Mouse (Mus musculus) 3134 (cell line): Measurements from ENCODE around the gene Lrrc18.

Experiments
- DNase-seq: peaks from one replicate; pipeline ENCODE4 v3.0.0-alpha.2; 2011; ENCODE audit warnings: low spot score; ENCODE audit not compliant: insufficient read length; ENCODE audit errors: extremely low read depth

Gene Lrrc18

GRCm38 (mm10) chr14:32991082-32991481 lies at the start of gene Lrrc18:
Gene Lrrc18, plus strand, starts transcription at chr14:32991382.
- no peak for DNase-seq

- no peak for DNase-seq
Observed at GRCm38 (mm10) chr14:32947512-32947911, 43.7 kb upstream of the Lrrc18 start.

GRCm38 (mm10) chr14:32950312-32951301 lies 40.6 kb upstream of the Lrrc18 start:
- DNase-seq, result no peak

GRCm38 (mm10) chr14:32956486-32956885 lies 34.7 kb upstream of the Lrrc18 start:
- DNase-seq, result no peak

DNA sequence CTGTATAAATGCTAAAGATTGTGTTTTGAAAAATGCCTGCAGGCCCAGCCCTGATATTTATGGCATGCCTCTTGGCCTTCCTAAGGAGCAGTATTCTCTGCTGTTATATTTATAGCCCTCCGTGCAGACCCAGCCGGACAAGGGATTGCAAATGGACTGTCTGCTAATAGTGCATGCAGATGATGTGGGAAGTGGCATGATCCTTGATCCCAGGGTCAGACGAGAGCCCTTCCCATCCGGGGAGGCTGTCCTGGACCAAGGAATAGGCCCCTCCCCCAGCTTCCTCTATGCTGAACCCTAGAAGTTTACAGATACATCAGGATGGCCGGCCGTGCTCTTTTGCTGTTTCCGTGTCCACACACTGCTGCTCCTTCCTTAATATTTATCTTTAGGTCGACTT lies 32.5 kb upstream of the Lrrc18 start:
- DNase-seq, result no peak

- no peak for DNase-seq
Observed at GRCm38 (mm10) chr14:32960481-32960880, 30.7 kb upstream of the Lrrc18 start.

- DNase-seq, result no peak
Observed at GRCm38 (mm10) chr14:32964742-32965141, 26.4 kb upstream of the Lrrc18 start.

GRCm38 (mm10) chr14:32970700-32971099 lies 20.5 kb upstream of the Lrrc18 start:
- no peak for DNase-seq

- no peak for DNase-seq
Observed at GRCm38 (mm10) chr14:32984176-32984738, 6.9 kb upstream of the Lrrc18 start.

DNA sequence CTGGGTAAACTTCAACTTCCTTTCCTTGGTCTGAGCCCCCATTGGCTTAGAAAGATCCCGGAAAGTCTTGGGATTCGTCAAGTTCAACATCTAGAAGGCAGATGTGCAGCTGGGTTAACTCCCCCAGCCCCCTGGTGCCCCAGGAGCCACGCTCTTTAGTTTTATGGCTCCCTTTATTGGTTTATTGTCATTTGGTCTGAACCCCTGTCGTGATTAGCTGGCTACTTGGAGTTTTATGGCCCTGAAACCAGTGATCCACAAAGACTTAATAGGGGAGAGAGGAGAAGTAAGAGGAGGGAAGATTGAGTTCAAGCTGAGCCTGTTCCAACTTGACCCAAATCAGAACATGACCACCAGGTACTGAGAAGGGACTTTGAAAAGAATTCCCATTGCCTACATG lies 4.5 kb upstream of the Lrrc18 start:
- no peak for DNase-seq

DNA sequence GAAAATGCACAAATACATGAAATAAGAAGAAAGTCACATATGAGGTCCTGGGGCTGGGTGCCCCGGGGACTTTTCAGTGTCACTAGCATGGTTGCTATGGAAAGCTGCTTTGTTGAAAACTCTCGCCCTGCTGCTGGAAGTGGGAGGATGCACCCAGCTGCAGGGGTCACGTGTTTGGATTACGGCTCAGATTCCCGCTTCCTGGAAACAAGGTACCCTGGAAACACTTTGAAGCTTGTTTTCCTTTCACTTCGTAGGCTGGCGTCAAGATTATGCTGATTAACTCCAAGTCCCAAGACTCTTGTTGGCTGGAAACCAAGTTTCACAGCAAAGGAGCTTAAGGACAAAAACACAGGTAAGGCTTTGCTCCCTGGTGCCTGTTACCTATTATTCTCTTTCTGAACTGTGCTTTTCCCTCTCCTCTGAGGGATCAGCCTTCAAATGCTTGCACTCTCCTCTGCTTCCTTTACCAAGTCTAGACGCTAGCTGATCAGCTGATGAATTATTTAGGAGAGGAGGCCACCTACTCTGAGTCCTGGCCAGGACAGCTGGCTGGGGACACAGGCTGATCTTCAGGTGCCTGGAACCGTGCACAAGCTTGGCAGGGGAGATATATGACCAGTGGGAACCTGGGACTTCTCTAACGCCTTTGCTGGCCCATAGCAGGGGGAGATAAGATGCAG lies 3.9 kb downstream of the Lrrc18 start:
- no peak for DNase-seq

DNA sequence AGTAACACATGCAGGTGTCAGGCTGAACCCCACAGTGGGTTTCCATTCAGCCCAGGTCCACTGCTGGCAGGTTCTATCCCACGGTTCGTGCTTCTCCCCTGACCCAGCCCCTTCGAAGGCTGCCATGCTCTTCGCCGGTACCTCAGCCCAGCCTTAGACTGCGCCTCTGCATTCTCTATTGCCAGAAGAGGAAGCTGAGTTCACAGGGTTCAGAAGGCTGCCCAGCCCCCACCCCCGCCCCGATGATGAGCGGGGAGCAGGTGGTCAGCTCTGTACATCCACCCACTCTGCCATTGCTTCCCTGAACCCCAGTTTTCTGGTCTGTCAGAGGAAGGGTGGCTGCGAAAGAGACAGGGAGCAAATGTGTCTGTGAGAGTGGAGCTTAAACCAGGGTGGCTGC lies 8.3 kb downstream of the Lrrc18 start:
- DNase-seq, result no peak

DNA sequence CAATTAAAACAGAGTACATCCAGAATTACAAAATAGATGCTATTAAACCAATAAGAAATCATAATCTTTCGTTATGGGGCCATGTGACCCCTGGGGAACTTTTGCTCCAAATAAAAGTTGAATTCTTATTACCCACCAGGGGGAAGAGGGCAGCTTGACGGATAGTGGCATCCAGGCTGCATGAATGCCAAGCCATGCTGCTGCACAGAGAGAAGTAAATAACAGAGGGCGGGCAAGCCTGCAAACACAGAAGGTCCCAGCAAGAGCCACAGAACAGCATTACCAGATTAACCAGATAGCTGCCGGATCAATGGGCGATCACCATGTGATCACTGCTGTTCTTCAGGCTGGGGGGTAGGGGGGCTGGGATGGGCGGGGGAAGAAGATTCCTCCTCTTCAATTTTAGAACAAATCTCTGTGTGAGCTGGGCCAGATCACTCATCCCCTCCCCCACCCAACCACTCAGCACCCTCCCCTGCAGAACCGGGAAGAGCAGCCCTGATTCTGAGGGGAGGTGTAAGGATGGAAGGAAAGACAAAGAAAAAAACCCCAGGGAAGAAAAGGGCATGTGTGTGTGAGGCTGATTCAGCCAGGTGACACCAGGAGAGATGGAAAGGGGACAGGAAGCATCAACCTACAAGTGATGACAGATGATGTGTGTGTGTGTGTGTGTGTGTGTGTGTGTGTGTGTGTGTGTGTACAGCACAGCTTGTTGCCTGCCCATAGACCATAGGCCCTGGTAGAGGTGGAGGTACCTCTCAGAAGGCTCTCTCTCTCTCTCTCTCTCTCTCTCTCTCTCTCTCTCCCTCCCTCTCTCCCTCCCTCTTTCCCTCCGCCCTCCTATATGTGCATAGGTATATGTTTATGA lies 9.2 kb downstream of the Lrrc18 start:
- no peak for DNase-seq

- no peak for DNase-seq
Observed at GRCm38 (mm10) chr14:33005114-33005513, 13.9 kb downstream of the Lrrc18 start.

DNA sequence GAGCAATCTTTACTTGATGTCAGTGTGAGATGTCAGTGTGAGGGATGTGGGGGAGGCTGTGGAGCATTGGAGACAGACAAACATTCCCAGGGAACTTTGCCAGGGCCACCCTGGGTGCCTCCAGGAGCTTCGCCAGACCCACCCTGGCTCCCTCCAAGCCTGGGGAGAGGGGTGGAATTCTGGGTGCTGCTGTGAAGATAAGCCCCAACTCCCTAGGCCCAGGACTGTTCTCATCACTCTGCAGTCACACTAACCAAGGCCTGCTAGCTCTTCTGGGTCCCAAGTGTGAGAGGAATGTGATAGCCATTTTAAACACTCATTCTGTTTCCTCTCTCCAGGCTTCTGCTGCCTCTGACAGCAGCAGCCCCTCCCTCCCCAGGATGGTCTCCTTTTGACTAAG lies 16.5 kb downstream of the Lrrc18 start:
- DNase-seq, result no peak

- DNase-seq, result no peak
Observed at GRCm38 (mm10) chr14:33019050-33019449, 27.9 kb downstream of the Lrrc18 start.

DNA sequence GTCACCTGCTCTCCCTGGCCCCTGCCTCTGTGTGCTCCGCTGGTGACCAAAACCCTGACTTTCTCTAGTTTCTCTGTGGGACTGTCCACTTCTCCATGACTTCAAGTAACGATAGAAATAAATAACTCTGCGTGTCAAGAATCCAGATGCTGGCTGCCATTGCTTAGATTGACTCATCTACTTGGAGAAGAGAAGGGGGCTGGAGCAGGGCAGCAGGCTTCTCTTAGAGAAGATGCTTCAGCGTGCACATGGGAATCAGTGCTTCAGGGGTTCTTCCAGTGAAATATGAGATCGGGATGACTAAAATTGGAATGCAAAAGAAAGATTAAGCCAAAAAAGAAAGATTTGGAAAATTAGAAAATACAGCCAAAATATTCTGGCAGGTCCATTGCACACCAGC lies 28.4 kb downstream of the Lrrc18 start:
- DNase-seq, result no peak

DNA sequence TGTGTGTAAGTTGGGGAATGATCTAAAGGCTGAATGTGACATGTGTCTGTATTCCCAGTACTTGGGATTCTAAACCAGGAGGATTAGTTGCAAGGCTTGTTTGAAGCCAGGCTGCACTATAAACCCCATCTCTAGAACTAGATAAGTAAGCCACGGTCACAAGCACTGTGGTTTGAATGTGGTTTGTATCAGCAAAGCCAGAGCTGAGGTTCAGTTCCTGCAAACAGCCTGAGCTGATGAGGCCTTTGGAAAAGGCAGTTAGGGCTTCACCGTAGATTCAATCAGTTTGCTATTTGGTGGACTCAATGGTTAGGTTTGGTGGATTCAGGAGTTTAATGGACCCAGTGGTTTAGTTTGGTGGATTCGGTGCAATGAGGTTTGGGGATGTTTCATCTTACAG lies 39.7 kb downstream of the Lrrc18 start:
- DNase-seq, result no peak

- DNase-seq, result no peak
Observed at GRCm38 (mm10) chr14:33033424-33033823, 42.2 kb downstream of the Lrrc18 start.

GRCm38 (mm10) chr14:33035386-33035785 lies 44.2 kb downstream of the Lrrc18 start:
- DNase-seq, result no peak

- no peak for DNase-seq
Observed at GRCm38 (mm10) chr14:33036811-33037210, 45.6 kb downstream of the Lrrc18 start.
